Mouse (Mus musculus) MEL (cell line): ENCODE data around the gene Gcm1. TPM values are rescaled to one million over a fixed set of nuclear protein-coding genes. Genes with fewer than 3 reads are reported as not detected.

Experiments used
- DNase-seq: peaks from one replicate; pipeline ENCODE4 v3.0.0; 2011; ENCODE audit warnings: low read depth, low spot score
- H3K27ac ChIP-seq: 2 replicates; pipeline ENCODE4 v1.5.1; 2012; ENCODE audit warnings: low read depth, mild to moderate bottlenecking, control low read depth, low read length, moderate library complexity; ENCODE audit not compliant: control insufficient read depth
- H3K27me3 ChIP-seq, 2 experiments: fragments of 150-350 bp in 1 of 2; sonication (generic) in 1 of 2; 2 replicates each; pipeline ENCODE4 v1.6.1; 2012; ENCODE audit warnings: low read length in 2 of 2, mild to moderate bottlenecking in 2 of 2, improper control_type of control experiment in 1 of 2, moderate library complexity in 1 of 2; ENCODE audit not compliant: insufficient read depth in 2 of 2, control insufficient read depth in 1 of 2
- H3K36me3 ChIP-seq, 2 experiments: 2 replicates each; pipeline ENCODE4 v1.6.1; 2012 to 2014; ENCODE audit warnings: low read length in 2 of 2, improper control_type of control experiment in 1 of 2, inconsistent platforms in 1 of 2, mild to moderate bottlenecking in 1 of 2; ENCODE audit not compliant: insufficient read depth in 2 of 2, control insufficient read depth in 1 of 2
- H3K4me1 ChIP-seq, 2 experiments: fragments of 150-350 bp in 1 of 2; sonication (generic) in 1 of 2; 2 replicates each; pipeline ENCODE4 v1.6.1; 2012; ENCODE audit warnings: low read length in 2 of 2, improper control_type of control experiment in 1 of 2, mild to moderate bottlenecking in 1 of 2; ENCODE audit not compliant: insufficient read depth in 2 of 2, control insufficient read depth in 1 of 2
- H3K4me3 ChIP-seq, 2 experiments: fragments of 150-350 bp in 1 of 2; sonication (generic) in 1 of 2; 2 replicates each; pipeline ENCODE4 v1.5.1; 2012; ENCODE audit warnings: low read depth in 2 of 2, low read length in 2 of 2, mild to moderate bottlenecking in 2 of 2, moderate library complexity in 2 of 2, control low read depth in 1 of 2, improper control_type of control experiment in 1 of 2; ENCODE audit not compliant: control insufficient read depth in 1 of 2, insufficient read depth in 1 of 2
- H3K79me2 ChIP-seq: 2 replicates; pipeline ENCODE4 v1.6.1; 2012; ENCODE audit warnings: mild to moderate bottlenecking, low read length, moderate library complexity; ENCODE audit not compliant: control insufficient read depth, poor library complexity, insufficient read depth
- H3K9ac ChIP-seq: 2 replicates; pipeline ENCODE4 v1.6.1; 2012; ENCODE audit warnings: low read depth, mild to moderate bottlenecking, control low read depth, low read length, moderate library complexity; ENCODE audit not compliant: control insufficient read depth, poor library complexity, severe bottlenecking
- H3K9me3 ChIP-seq: fragments of 150-350 bp; sonication (generic); replicated peaks from 2 replicates; pipeline ENCODE4 v1.6.1; 2012; ENCODE audit warnings: mild to moderate bottlenecking, low read length, improper control_type of control experiment, moderate library complexity; ENCODE audit not compliant: insufficient read depth
- CHD1 ChIP-seq: IDR thresholded peaks from 2 replicates; pipeline ENCODE4 v1.6.1; 2012; ENCODE audit warnings: low read depth, mild to moderate bottlenecking, inconsistent platforms, low read length, improper control_type of control experiment
- CTCF ChIP-seq, 3 experiments: IDR thresholded peaks in 2 of 3; conservative IDR thresholded peaks in 1 of 3; 2 replicates each; pipeline ENCODE4 v1.5.1; 2011 to 2012; ENCODE audit warnings: low read length in 3 of 3, low read depth in 2 of 3, mild to moderate bottlenecking in 2 of 3, improper control_type of control experiment in 1 of 3, inconsistent platforms in 1 of 3, mixed read lengths in 1 of 3, moderate library complexity in 1 of 3; ENCODE audit not compliant: control insufficient read depth in 1 of 3, insufficient read depth in 1 of 3, poor library complexity in 1 of 3, severe bottlenecking in 1 of 3
- EP300 ChIP-seq, 2 experiments: IDR thresholded peaks; 2 replicates each; pipeline ENCODE4 v1.6.1; 2011; ENCODE audit warnings: improper control_type of control experiment in 2 of 2, low read length in 2 of 2, low read depth in 1 of 2, mild to moderate bottlenecking in 1 of 2
- ETS1 ChIP-seq: IDR thresholded peaks from 2 replicates; pipeline ENCODE4 v1.6.1; 2012; ENCODE audit warnings: low read depth, mild to moderate bottlenecking, inconsistent platforms, low read length, improper control_type of control experiment, moderate library complexity
- HCFC1 ChIP-seq: IDR thresholded peaks from 2 replicates; pipeline ENCODE4 v1.6.1; 2012; ENCODE audit warnings: low read depth, mild to moderate bottlenecking, inconsistent platforms, low read length, improper control_type of control experiment, moderate library complexity
- KAT2A ChIP-seq: conservative IDR thresholded peaks from 2 replicates; pipeline ENCODE4 v1.6.1; 2012; ENCODE audit warnings: low read depth, low read length, improper control_type of control experiment, inconsistent platforms
- MAZ ChIP-seq: IDR thresholded peaks from 2 replicates; pipeline ENCODE4 v1.6.1; 2012; ENCODE audit warnings: low read depth, mild to moderate bottlenecking, inconsistent platforms, low read length, improper control_type of control experiment
- MEF2A ChIP-seq: IDR thresholded peaks from 2 replicates; pipeline ENCODE4 v1.6.1; 2014; ENCODE audit warnings: low read depth, mild to moderate bottlenecking, inconsistent platforms, low read length, improper control_type of control experiment; ENCODE audit not compliant: poor library complexity, insufficient replicate concordance, severe bottlenecking; ENCODE audit errors: extremely low read depth
- NELFE ChIP-seq: IDR thresholded peaks from 2 replicates; pipeline ENCODE4 v1.6.1; 2011; ENCODE audit warnings: low read depth, low read length, improper control_type of control experiment
- NRF1 ChIP-seq: IDR thresholded peaks from 2 replicates; pipeline ENCODE4 v1.6.1; 2014; ENCODE audit warnings: low read depth, mild to moderate bottlenecking, inconsistent platforms, low read length, improper control_type of control experiment, moderate library complexity; ENCODE audit not compliant: poor library complexity, insufficient read depth, severe bottlenecking
- POLR2A ChIP-seq, 2 experiments: IDR thresholded peaks; 2 replicates each; pipeline ENCODE4 v1.6.1; 2011 to 2012; ENCODE audit warnings: low read length in 2 of 2, mild to moderate bottlenecking in 2 of 2, control low read depth in 1 of 2, improper control_type of control experiment in 1 of 2, low read depth in 1 of 2, moderate library complexity in 1 of 2; ENCODE audit not compliant: control insufficient read depth in 1 of 2, insufficient read depth in 1 of 2, poor library complexity in 1 of 2
- POLR2AphosphoS5 ChIP-seq: IDR thresholded peaks from 2 replicates; pipeline ENCODE4 v1.6.1; 2012; ENCODE audit warnings: low read depth, borderline replicate concordance, mild to moderate bottlenecking, inconsistent platforms, low read length, moderate library complexity, mixed read lengths
- RAD21 ChIP-seq: IDR thresholded peaks from 2 replicates; pipeline ENCODE4 v1.6.1; 2011; ENCODE audit warnings: mild to moderate bottlenecking, low read depth, low read length, improper control_type of control experiment
- SIN3A ChIP-seq: IDR thresholded peaks from 2 replicates; pipeline ENCODE4 v1.6.1; 2012; ENCODE audit warnings: low read length, improper control_type of control experiment, inconsistent platforms
- SMC3 ChIP-seq: IDR thresholded peaks from 2 replicates; pipeline ENCODE4 v1.6.1; 2011; ENCODE audit warnings: low read depth, low read length, improper control_type of control experiment
- TCF12 ChIP-seq: IDR thresholded peaks from 2 replicates; pipeline ENCODE4 v1.6.1; 2014; ENCODE audit warnings: low read depth, mild to moderate bottlenecking, inconsistent platforms, low read length, improper control_type of control experiment, moderate library complexity
- USF1 ChIP-seq: IDR thresholded peaks from 2 replicates; pipeline ENCODE4 v1.6.1; 2014; ENCODE audit warnings: low read depth, mild to moderate bottlenecking, inconsistent platforms, low read length, improper control_type of control experiment, moderate library complexity
- ZC3H11A ChIP-seq: IDR thresholded peaks from 2 replicates; pipeline ENCODE4 v1.6.1; 2012; ENCODE audit warnings: low read depth, mild to moderate bottlenecking, inconsistent platforms, low read length, improper control_type of control experiment
- ZKSCAN1 ChIP-seq: IDR thresholded peaks from 2 replicates; pipeline ENCODE4 v1.6.1; 2012; ENCODE audit warnings: low read depth, mild to moderate bottlenecking, inconsistent platforms, low read length, improper control_type of control experiment, moderate library complexity
- ZMIZ1 ChIP-seq: IDR thresholded peaks from 2 replicates; pipeline ENCODE4 v1.6.1; 2012; ENCODE audit warnings: low read depth, mild to moderate bottlenecking, inconsistent platforms, low read length, improper control_type of control experiment, moderate library complexity
- ZNF384 ChIP-seq: IDR thresholded peaks from 2 replicates; pipeline ENCODE4 v1.6.1; 2012; ENCODE audit warnings: low read depth, mild to moderate bottlenecking, inconsistent platforms, low read length, improper control_type of control experiment
- polyA plus RNA-seq, 2 experiments: library from polyadenylated mRNA; stranded (reverse) in 1 of 2; unstranded in 1 of 2; fragments of >175 nt in 1 of 2; fragments of >200 nt in 1 of 2; gene quantifications; 2 replicates each; pipeline versions ENCODE4 v1.2.1 to v1.2.4; 2012; ENCODE audit warnings: low replicate concordance in 2 of 2, low read depth in 1 of 2; ENCODE audit not compliant: insufficient read length in 2 of 2, insufficient read depth in 1 of 2, missing spikeins in 1 of 2
- total RNA-seq: library from RNA; depleted of rRNA; stranded (reverse); fragments of 300-350 nt; gene quantifications from 2 replicates; pipeline ENCODE4 v1.2.3, GENCODE M21; 2012

The Gcm1 gene
- total and polyA plus RNA-seq, 3 experiments, result not detected

DNA sequence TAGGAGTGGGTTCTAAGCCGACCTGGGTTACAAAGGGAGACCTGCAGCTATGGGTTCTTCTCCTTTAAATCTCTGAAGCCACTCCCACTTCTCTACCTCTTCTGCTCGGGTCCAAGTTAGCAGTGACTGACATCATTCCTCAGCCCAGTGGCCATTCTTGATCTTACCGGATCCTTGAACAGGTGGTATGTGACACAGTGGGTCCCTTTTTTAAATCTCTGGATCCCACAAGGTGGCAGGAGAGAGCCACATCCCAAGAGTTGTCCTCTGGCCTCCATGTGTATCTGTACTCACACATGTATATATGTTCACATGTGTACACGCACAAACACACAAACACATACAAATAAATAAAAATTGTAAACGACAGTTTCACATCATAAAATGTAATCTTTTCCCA is 16.4 kb upstream of the Gcm1 start:
- H3K9ac ChIP-seq, result no peak overlapping the region
- H3K27ac ChIP-seq, result no peak overlapping the region
- no peak for TF ChIP-seq NELFE
- TF ChIP-seq RAD21, result peak; percentile 28
- TF ChIP-seq ZC3H11A, result peak; percentile 23; the same call in 1 of the 2 replicates
- no peak for TF ChIP-seq ZNF384
- TF ChIP-seq NRF1, result no peak
- TF ChIP-seq USF1, result no peak
- no peak for TF ChIP-seq ZMIZ1
- TF ChIP-seq CTCF (IDR thresholded peaks at IDR 0.05 in 2 of 3, conservative IDR thresholded peaks at IDR 0.05 in 1 of 3; ENCODE audit: control insufficient read depth in 1 of 3, insufficient read depth in 1 of 3, low read depth in 2 of 3, low read length in 3 of 3, poor library complexity in 1 of 3, severe bottlenecking in 1 of 3), result peak in 2 of 3 experiments; percentile 16 to 52; a peak in 3 of 6 replicates
- TF ChIP-seq HCFC1, result no peak
- no peak for TF ChIP-seq POLR2A (IDR thresholded peaks at IDR 0.05; ENCODE audit: control insufficient read depth in 1 of 2, insufficient read depth in 1 of 2, low read depth in 1 of 2, low read length in 2 of 2, poor library complexity in 1 of 2)
- TF ChIP-seq MEF2A, result no peak
- no peak for TF ChIP-seq SIN3A
- peak; percentile 37 for TF ChIP-seq SMC3
- TF ChIP-seq ZKSCAN1, result no peak
- no peak overlapping the region for H3K4me3 ChIP-seq
- no peaks in the 10 kb centered on the region for H3K36me3 ChIP-seq
- peak; percentile 16 for DNase-seq
- H3K4me1 ChIP-seq, result no peaks in the 10 kb centered on the region
- no peaks in the 10 kb centered on the region for H3K79me2 ChIP-seq
- H3K27me3 ChIP-seq, result peaks cover 0 to 4% of the 10 kb centered on the region in 2 experiments; a peak in 2 of 4 replicates
- no peaks in the 10 kb centered on the region for H3K9me3 ChIP-seq

DNA sequence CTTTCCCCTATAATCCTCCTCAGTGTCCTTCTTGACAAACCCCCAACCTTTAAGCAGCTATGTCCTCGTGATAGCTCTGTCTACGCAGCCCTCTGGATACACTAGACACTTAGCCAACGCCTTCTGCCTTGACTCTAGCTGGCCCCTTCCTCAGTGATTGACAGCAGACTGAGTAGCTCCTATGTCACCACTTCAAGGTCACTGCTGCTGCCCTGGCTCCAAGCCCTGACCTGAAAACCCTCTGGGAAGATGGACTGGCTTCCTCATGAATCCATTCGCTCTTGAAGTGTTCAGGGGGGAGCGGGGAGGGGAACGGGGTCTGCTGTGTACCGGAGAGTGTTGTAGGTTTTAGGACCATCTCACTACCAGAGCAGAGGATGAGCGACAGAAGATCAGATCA is 15.9 kb upstream of the Gcm1 start:
- Histone ChIP-seq H3K4me3 (no peak overlapping the region), H3K27me3 (peaks cover 0 to 4% of the 10 kb centered on the region in 2 experiments; a peak in 2 of 4 replicates), H3K4me1 (no peaks in the 10 kb centered on the region), H3K36me3 (no peaks in the 10 kb centered on the region), H3K79me2 (no peaks in the 10 kb centered on the region), H3K9me3 (no peaks in the 10 kb centered on the region), H3K9ac (no peak overlapping the region)
- DNase-seq, result no peak
- TF ChIP-seq EP300 (IDR thresholded peaks at IDR 0.05; ENCODE audit: low read depth in 1 of 2, low read length in 2 of 2) (no peak), KAT2A (no peak), TCF12 (no peak), POLR2A (IDR thresholded peaks at IDR 0.05; ENCODE audit: control insufficient read depth in 1 of 2, insufficient read depth in 1 of 2, low read depth in 1 of 2, low read length in 2 of 2, poor library complexity in 1 of 2) (no peak), ETS1 (no peak), POLR2AphosphoS5 (no peak), CHD1 (no peak), MAZ (no peak), ZKSCAN1 (no peak), ZMIZ1 (no peak), ZC3H11A (no peak)
- TF ChIP-seq, all 39 proteins: peak for 0
- H3K27ac ChIP-seq, result no peak overlapping the region
